Mouse (Mus musculus): ENCODE measurements around the gene Cdk11b. TPM values are rescaled to one million over a fixed set of nuclear protein-coding genes. Genes with fewer than 3 reads are reported as not detected.

Gene Cdk11b
- polyA plus RNA-seq, 1 experiment from 2014 or later, result 70.3 TPM

DNA sequence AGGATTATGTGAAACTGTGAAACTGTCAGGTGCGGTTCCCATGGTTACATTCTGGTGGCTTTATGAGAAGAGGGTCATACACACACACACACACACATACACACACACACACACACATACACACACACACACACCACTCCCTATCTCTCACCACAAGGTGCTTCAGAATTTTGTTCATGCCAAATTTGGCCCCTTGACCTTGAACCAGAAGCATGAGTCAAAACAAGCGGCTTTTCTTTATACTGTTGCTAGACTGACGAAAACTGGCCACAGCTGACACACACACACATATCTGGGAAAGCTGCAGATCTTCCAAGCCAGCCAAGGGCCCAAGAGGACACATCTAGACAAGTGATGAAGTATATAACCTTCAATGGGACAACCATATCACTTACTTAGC is 28.9 kb upstream of the Cdk11b start:
- 86% methylated on average over 3 of the region's 3 CpGs for WGBS
- ATAC-seq (ENCODE audit: low FRiP score, low read depth), result no peak
- no peak overlapping the region for H3K9ac ChIP-seq
- no peak overlapping the region for H3K4me2 ChIP-seq (replicated peaks)
- no peak overlapping the region for H3K27ac ChIP-seq
- H3K27me3 ChIP-seq, result no peaks in the 10 kb centered on the region
- no peaks in the 10 kb centered on the region; the same call in 1 of the 2 replicates for H3K9me3 ChIP-seq
- H3K4me1 ChIP-seq, result peaks cover 6% of the 10 kb centered on the region; the same call in 1 of the 2 replicates
- no peak overlapping the region for H3K4me3 ChIP-seq
- H3K36me3 ChIP-seq, result peaks cover 7% of the 10 kb centered on the region

- Histone ChIP-seq H3K4me2 (replicated peaks) (no peak overlapping the region), H3K36me3 (no peaks in the 10 kb centered on the region), H3K27me3 (no peaks in the 10 kb centered on the region), H3K4me1 (peaks cover 7% of the 10 kb centered on the region; the same call in 1 of the 2 replicates), H3K9ac (no peak overlapping the region), H3K27ac (no peak overlapping the region), H3K4me3 (no peak overlapping the region), H3K9me3 (no peaks in the 10 kb centered on the region; the same call in 1 of the 2 replicates)
- ATAC-seq (ENCODE audit: low FRiP score, low read depth), result no peak
- WGBS, result 88% methylated on average over 5 of the region's 5 CpGs
Observed at GRCm38 (mm10) chr4:155596606-155597005, 28.0 kb upstream of the Cdk11b start.

DNA sequence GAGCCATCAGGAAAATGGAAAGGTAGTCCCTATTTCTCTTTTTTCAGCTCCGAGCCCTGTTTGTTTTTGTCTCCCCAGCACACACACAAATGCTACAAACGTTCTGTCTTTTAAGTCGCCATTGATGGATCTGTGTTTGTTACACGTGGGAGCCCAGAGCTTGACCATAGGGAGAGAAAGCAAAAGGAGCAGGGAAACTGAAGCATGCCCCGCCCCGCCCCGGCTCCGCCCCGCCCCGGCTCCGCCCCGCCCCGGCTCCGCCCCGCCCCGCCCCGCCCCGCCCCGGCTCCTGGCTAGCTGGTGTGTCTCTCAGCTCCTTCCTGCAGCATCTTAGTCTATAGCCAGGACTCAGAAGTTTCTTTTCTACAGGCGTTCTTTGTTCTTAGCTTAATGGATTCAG is 26.1 kb upstream of the Cdk11b start:
- Histone ChIP-seq H3K36me3 (no peaks in the 10 kb centered on the region), H3K27ac (no peak overlapping the region), H3K9ac (no peak overlapping the region), H3K4me2 (replicated peaks) (no peak overlapping the region), H3K4me3 (no peak overlapping the region), H3K9me3 (no peaks in the 10 kb centered on the region; the same call in 1 of the 2 replicates), H3K4me1 (peaks cover 18% of the 10 kb centered on the region), H3K27me3 (no peaks in the 10 kb centered on the region)
- no peak for ATAC-seq (ENCODE audit: low FRiP score, low read depth)
- WGBS, result 17% methylated on average over 20 of the region's 20 CpGs

DNA sequence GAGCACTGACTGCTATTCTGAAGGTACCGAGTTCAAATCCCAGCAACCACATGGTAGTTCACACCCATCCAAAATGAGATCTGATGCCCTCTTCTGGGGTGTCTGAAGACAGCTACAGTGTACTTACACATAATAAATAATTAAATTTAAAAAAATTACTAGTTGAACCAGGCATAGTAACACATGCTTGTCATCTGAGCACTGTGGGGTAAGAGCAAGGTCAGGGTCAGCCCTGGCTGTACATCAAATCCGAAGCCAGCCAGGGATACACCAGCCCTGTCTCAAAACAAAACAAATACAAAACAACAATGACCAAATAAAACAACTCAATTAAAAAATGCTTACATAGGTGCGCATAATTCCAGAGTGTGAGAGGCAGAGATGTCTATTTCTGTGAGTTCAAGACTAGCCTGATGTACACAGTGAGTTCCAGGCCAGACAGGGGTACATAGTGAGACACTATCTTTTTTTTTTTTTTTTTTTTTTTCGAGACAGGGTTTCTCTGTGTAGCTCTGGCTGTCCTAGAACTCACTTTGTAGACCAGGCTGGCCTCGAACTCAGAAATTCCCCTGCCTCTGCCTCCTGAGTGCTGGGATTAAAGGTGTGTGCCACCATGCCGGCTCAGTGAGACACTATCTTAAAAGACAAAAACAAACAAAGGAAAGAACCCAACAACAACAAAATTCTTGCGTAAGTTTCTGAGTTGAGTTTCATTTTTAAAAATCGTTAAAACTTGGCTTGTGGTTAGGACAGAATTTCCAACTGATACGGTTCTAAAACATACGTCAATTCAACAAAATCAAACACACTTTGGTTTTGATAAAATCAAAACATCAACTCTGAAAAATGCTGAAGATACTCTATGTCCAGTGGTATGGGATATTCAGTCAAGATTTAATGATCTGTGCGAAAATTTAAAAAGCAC is 24.5 kb upstream of the Cdk11b start:
- H3K4me1 ChIP-seq, result peaks cover 18% of the 10 kb centered on the region
- H3K4me2 ChIP-seq (replicated peaks), result peak overlapping the region; percentile 86
- peak overlapping the region; percentile 96 for H3K4me3 ChIP-seq
- 89% methylated on average over 10 of the region's 11 CpGs for WGBS
- H3K9ac ChIP-seq, result peak overlapping the region; percentile 93
- no peak for ATAC-seq (ENCODE audit: low FRiP score, low read depth)
- no peaks in the 10 kb centered on the region for H3K27me3 ChIP-seq
- peak overlapping the region; percentile 99 for H3K27ac ChIP-seq
- H3K36me3 ChIP-seq, result peaks cover 7% of the 10 kb centered on the region
- H3K9me3 ChIP-seq, result no peaks in the 10 kb centered on the region; the same call in 1 of the 2 replicates

DNA sequence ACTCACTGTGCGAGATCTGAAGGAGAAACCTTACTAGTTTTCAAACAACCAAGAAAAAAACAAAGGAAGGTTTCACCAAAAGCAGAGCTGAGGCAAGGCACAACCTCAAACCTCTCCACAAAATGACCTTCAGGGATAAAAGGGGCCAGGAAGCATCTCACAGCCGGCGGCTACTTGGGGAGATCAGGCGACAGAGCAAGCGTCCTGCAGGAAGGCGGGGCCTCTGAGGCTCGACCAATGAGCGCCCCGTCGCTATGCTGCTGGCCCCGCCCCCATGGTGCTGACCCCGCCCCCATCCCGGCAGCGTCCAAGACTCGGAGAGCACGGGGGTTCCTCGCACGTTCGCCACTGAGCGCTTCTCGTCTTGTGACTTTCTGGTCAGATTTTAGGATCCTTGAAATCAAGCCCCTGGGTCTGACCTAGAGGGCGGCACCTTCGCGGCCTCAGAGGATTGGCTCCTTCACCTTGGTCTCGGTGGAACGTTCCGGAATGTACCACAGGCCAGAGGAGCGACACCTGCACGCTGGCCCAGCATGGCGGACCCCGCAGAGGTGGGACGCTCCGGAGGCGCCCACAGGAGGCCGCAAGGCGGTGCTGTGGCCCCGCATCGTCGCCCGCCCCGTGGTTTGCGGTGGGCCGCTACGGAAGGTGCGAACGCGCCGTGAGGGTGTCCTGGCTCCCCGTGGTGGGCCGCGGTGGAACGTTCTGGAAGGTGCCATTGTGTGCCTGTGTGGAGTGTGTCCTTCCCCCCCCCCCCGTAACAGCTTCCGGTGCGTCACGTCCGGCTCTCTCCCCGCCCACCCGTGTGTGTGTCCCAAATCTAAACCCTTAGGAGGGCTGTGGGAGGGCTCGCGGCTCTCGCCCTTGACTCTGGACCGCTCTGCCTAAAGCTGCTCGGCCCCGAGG is 23.3 kb upstream of the Cdk11b start, which contains the start of gene Slc35e2:
Slc35e2 (plus strand) TSS at position 326 of the 906 bp plus-strand sequence.
- H3K36me3 ChIP-seq, result peaks cover 12% of the 10 kb centered on the region
- peak within 1 kb of the TSS; percentile 96 for H3K4me3 ChIP-seq
- H3K4me1 ChIP-seq, result peaks cover 18% of the 10 kb centered on the region
- 1% methylated on average over 65 of the region's 65 CpGs for WGBS
- peak within 1 kb of the TSS; percentile 86 for H3K4me2 ChIP-seq (replicated peaks)
- no peaks in the 10 kb centered on the region; the same call in 1 of the 2 replicates for H3K9me3 ChIP-seq
- peak within 1 kb of the TSS; percentile 93 for H3K9ac ChIP-seq
- peak within 1 kb of the TSS; percentile 99 for H3K27ac ChIP-seq
- peak; percentile 95 for ATAC-seq (ENCODE audit: low FRiP score, low read depth)
- no peaks in the 10 kb centered on the region for H3K27me3 ChIP-seq

- no peaks in the 10 kb centered on the region for H3K27me3 ChIP-seq
- H3K36me3 ChIP-seq, result peaks cover 15% of the 10 kb centered on the region
- ATAC-seq (ENCODE audit: low FRiP score, low read depth), result peak; percentile 45
- H3K9me3 ChIP-seq, result no peaks in the 10 kb centered on the region; the same call in 1 of the 2 replicates
- H3K4me2 ChIP-seq (replicated peaks), result peak overlapping the region; percentile 86
- peak overlapping the region; percentile 96 for H3K4me3 ChIP-seq
- H3K27ac ChIP-seq, result peak overlapping the region; percentile 99
- 1% methylated on average over 31 of the region's 31 CpGs for WGBS
- H3K4me1 ChIP-seq, result peaks cover 18% of the 10 kb centered on the region
- H3K9ac ChIP-seq, result peak overlapping the region; percentile 93
Observed at GRCm38 (mm10) chr4:155601997-155602456, 22.6 kb upstream of the Cdk11b start.

- Histone ChIP-seq H3K4me2 (replicated peaks) (peak overlapping the region; percentile 86), H3K4me1 (peaks cover 18% of the 10 kb centered on the region), H3K4me3 (peak overlapping the region; percentile 96), H3K9me3 (no peaks in the 10 kb centered on the region; the same call in 1 of the 2 replicates), H3K9ac (peak overlapping the region; percentile 39; the same call in 1 of the 2 replicates), H3K27me3 (no peaks in the 10 kb centered on the region), H3K27ac (no peak overlapping the region), H3K36me3 (peaks cover 21% of the 10 kb centered on the region)
- WGBS, result 88% methylated on average over 1 of the region's 1 CpGs
- no peak for ATAC-seq (ENCODE audit: low FRiP score, low read depth)
Observed at GRCm38 (mm10) chr4:155602753-155603152, 21.9 kb upstream of the Cdk11b start.

- ATAC-seq (ENCODE audit: low FRiP score, low read depth), result no peak
- Histone ChIP-seq H3K4me2 (replicated peaks) (no peak overlapping the region), H3K9me3 (no peaks in the 10 kb centered on the region), H3K27ac (no peak overlapping the region), H3K36me3 (peaks cover 24% of the 10 kb centered on the region), H3K27me3 (no peaks in the 10 kb centered on the region), H3K9ac (no peak overlapping the region), H3K4me3 (no peak overlapping the region), H3K4me1 (peaks cover 18% of the 10 kb centered on the region)
- WGBS, result 95% methylated on average over 6 of the region's 6 CpGs
Observed at GRCm38 (mm10) chr4:155603801-155604200, 20.9 kb upstream of the Cdk11b start.

GRCm38 (mm10) chr4:155605132-155605531 is 19.5 kb upstream of the Cdk11b start:
- Histone ChIP-seq H3K27me3 (no peaks in the 10 kb centered on the region), H3K4me2 (replicated peaks) (no peak overlapping the region), H3K36me3 (peaks cover 32% of the 10 kb centered on the region), H3K27ac (no peak overlapping the region), H3K4me3 (no peak overlapping the region), H3K4me1 (peaks cover 15% of the 10 kb centered on the region), H3K9ac (no peak overlapping the region), H3K9me3 (no peaks in the 10 kb centered on the region)
- 95% methylated on average over 4 of the region's 4 CpGs for WGBS
- no peak for ATAC-seq (ENCODE audit: low FRiP score, low read depth)

- no peak overlapping the region for H3K27ac ChIP-seq
- H3K4me2 ChIP-seq (replicated peaks), result no peak overlapping the region
- no peak overlapping the region for H3K4me3 ChIP-seq
- no peak for ATAC-seq (ENCODE audit: low FRiP score, low read depth)
- no peaks in the 10 kb centered on the region for H3K27me3 ChIP-seq
- H3K4me1 ChIP-seq, result peaks cover 12% of the 10 kb centered on the region
- H3K36me3 ChIP-seq, result peaks cover 46% of the 10 kb centered on the region
- H3K9ac ChIP-seq, result no peak overlapping the region
- H3K9me3 ChIP-seq, result no peaks in the 10 kb centered on the region
- 74% methylated on average over 2 of the region's 2 CpGs for WGBS
Observed at GRCm38 (mm10) chr4:155606825-155607224, 17.8 kb upstream of the Cdk11b start.

DNA sequence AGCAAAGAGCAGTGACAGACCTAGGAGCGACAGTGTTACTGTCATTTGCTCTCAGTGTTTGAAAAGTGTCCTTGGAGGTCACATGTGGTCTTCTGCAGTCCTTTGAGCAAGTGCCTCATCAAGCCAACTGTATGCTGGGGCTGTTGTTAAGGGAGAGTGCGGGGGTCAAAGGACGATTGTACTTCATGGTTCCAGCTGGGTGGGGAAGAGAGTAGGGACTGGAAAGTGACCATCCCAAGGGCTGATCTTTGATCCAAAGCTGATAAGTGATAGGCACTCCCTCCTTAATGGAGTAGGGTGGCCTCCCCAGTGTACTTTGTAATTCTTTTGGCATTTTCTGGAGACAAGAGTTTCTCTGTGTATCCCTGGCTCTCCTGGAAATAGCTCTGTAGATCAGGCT is 12.8 kb upstream of the Cdk11b start:
- Histone ChIP-seq H3K27me3 (no peaks in the 10 kb centered on the region), H3K36me3 (peaks cover 78% of the 10 kb centered on the region), H3K27ac (no peak overlapping the region), H3K9ac (no peak overlapping the region), H3K4me1 (no peaks in the 10 kb centered on the region), H3K9me3 (no peaks in the 10 kb centered on the region), H3K4me2 (replicated peaks) (no peak overlapping the region), H3K4me3 (no peak overlapping the region)
- 90% methylated on average over 3 of the region's 3 CpGs for WGBS
- ATAC-seq (ENCODE audit: low FRiP score, low read depth), result no peak
